Mouse (Mus musculus): ENCODE data around the gene Gm6408. TPM values are rescaled to one million over a fixed set of nuclear protein-coding genes. Genes with fewer than 3 reads are reported as not detected.
"Not testable (repeated sequence)": the region's sequence is repeated elsewhere in the genome, so short reads cannot be mapped to it uniquely, and the experiment has no call there.

Gene Gm6408
- polyA plus RNA-seq, 1 experiment from 2014 or later, result not detected

- no peak for ATAC-seq (ENCODE audit: low FRiP score, low read depth)
- no peaks in the 10 kb centered on the region for H3K4me1 ChIP-seq
- 88% methylated on average over 9 of the region's 9 CpGs for WGBS
- no peaks in the 10 kb centered on the region for H3K9me3 ChIP-seq
- H3K9ac ChIP-seq (replicated peaks), result no peak overlapping the region
- no peak overlapping the region for H3K27ac ChIP-seq (replicated peaks)
- H3K4me2 ChIP-seq (replicated peaks), result no peak overlapping the region
- H3K4me3 ChIP-seq, result no peak overlapping the region
- no peaks in the 10 kb centered on the region for H3K27me3 ChIP-seq
- H3K36me3 ChIP-seq, result peaks cover 45% of the 10 kb centered on the region; the same call in 1 of the 2 replicates
Measured at GRCm38 (mm10) chr5:146468311-146468710, 13.5 kb upstream of the Gm6408 start.

DNA sequence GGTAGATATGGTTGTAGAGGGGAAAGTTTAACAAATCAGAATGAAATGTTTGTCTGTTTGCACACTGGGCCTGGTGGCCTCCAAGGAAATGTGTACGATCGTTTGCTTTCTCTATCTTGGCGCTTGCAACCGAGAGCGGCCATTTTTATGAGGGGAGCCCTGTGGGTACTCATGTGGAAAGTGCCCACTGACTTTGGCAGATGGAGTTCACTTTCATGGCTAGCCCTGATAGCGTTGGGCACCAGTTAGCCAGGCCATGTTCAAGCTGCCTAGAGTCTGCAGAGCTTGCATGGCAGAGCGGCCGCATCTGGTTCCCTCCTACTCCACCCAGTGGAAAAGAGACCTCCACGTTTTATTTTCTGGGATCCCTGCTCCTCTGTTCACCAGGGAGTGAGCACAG lies 10.9 kb upstream of the Gm6408 start:
- H3K9me3 ChIP-seq, result no peaks in the 10 kb centered on the region
- 92% methylated on average over 9 of the region's 9 CpGs for WGBS
- no peaks in the 10 kb centered on the region for H3K27me3 ChIP-seq
- H3K9ac ChIP-seq (replicated peaks), result no peak overlapping the region
- H3K4me1 ChIP-seq, result no peaks in the 10 kb centered on the region
- H3K27ac ChIP-seq (replicated peaks), result no peak overlapping the region
- no peak overlapping the region for H3K4me3 ChIP-seq
- peaks cover 44% of the 10 kb centered on the region; the same call in 1 of the 2 replicates for H3K36me3 ChIP-seq
- H3K4me2 ChIP-seq (replicated peaks), result no peak overlapping the region
- no peak for ATAC-seq (ENCODE audit: low FRiP score, low read depth)

- Histone ChIP-seq H3K4me2 (replicated peaks) (no peak overlapping the region), H3K9ac (replicated peaks) (no peak overlapping the region), H3K36me3 (peaks cover 42% of the 10 kb centered on the region; the same call in 1 of the 2 replicates), H3K4me3 (no peak overlapping the region), H3K4me1 (no peaks in the 10 kb centered on the region), H3K27ac (replicated peaks) (no peak overlapping the region), H3K9me3 (no peaks in the 10 kb centered on the region), H3K27me3 (no peaks in the 10 kb centered on the region)
- 91% methylated on average over 5 of the region's 5 CpGs for WGBS
- no peak for ATAC-seq (ENCODE audit: low FRiP score, low read depth)
Measured at GRCm38 (mm10) chr5:146471311-146471710, 10.5 kb upstream of the Gm6408 start.

- 94% methylated on average over 12 of the region's 12 CpGs for WGBS
- ATAC-seq (ENCODE audit: low FRiP score, low read depth), result no peak
Measured at GRCm38 (mm10) chr5:146471821-146472220, 9.9 kb upstream of the Gm6408 start.

GRCm38 (mm10) chr5:146479564-146479963 lies 2.2 kb upstream of the Gm6408 start:
- not testable (repeated sequence) for H3K27me3 ChIP-seq; H3K9me3 ChIP-seq; H3K9ac ChIP-seq (replicated peaks); H3K27ac ChIP-seq (replicated peaks); H3K4me2 ChIP-seq (replicated peaks); H3K4me1 ChIP-seq; H3K36me3 ChIP-seq; H3K4me3 ChIP-seq; ATAC-seq (ENCODE audit: low FRiP score, low read depth)
- WGBS, result 15% methylated on average over 4 of the region's 4 CpGs

More at GRCm38 (mm10) chr5:146471821-146472220, 9.9 kb upstream of the Gm6408 start:
- no peak overlapping the region for H3K9ac ChIP-seq (replicated peaks)
- H3K4me2 ChIP-seq (replicated peaks), result no peak overlapping the region
- H3K4me1 ChIP-seq, result no peaks in the 10 kb centered on the region
- H3K27ac ChIP-seq (replicated peaks), result no peak overlapping the region
- no peak overlapping the region for H3K4me3 ChIP-seq
- H3K36me3 ChIP-seq, result peaks cover 39% of the 10 kb centered on the region; the same call in 1 of the 2 replicates
- H3K27me3 ChIP-seq, result no peaks in the 10 kb centered on the region
- H3K9me3 ChIP-seq, result no peaks in the 10 kb centered on the region

DNA sequence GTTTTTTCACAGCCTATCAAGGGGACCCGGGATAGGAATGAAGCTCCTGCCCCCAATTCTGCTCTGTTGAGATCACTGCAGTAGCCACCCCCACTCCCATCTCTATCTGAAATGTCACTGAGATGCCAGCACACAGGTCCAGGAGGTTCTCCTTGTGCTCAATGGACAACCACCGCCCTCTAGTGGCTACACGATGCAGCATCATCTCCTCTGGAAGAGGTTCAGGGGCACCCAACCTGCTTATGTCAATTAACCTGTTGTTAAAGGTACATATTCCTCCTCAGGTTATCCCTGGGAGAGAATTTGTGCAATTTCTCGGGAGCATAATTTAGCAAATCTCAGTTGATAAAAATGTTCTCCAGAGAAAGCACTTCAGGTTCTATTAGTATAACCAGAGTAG lies 7.2 kb downstream of the Gm6408 start:
- H3K4me2 ChIP-seq (replicated peaks); H3K27me3 ChIP-seq; H3K4me1 ChIP-seq; H3K4me3 ChIP-seq; H3K27ac ChIP-seq (replicated peaks); H3K36me3 ChIP-seq; H3K9ac ChIP-seq (replicated peaks); H3K9me3 ChIP-seq; ATAC-seq (ENCODE audit: low FRiP score, low read depth): not testable (repeated sequence)
- 11% methylated on average over 3 of the region's 4 CpGs for WGBS

GRCm38 (mm10) chr5:146491063-146491462 lies 9.3 kb downstream of the Gm6408 start, which contains the start of gene Gm6370:
TSS of gene Gm6370 (plus strand) at chr5:146491363.
- not testable (repeated sequence) for ATAC-seq (ENCODE audit: low FRiP score, low read depth); H3K27ac ChIP-seq (replicated peaks); H3K4me1 ChIP-seq; H3K9me3 ChIP-seq; H3K9ac ChIP-seq (replicated peaks); H3K27me3 ChIP-seq; H3K4me2 ChIP-seq (replicated peaks); H3K4me3 ChIP-seq; H3K36me3 ChIP-seq
- no CpG with 5 or more reads among the region's 5 CpGs for WGBS

DNA sequence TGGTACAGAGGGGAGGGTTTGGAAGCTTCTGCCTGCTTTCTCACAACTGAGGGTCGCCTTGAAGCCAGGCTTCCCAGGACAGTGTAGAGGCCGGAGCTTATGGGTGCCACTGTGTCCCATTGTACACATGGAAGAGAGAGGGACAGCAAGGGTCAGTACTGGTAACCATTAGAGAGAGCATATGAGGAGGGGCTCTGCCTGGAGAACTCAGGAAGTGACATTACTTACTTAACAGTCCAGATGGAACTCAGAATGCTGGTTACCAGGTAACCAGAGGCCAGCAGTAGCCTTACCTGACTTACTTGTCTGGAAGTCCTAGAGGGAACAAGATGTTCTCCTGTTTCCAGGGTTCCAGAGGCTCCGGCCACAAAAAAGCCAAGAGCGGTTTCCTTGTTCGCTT lies 20.3 kb downstream of the Gm6408 start, which contains the start of gene 4930449I24Rik:
Gene 4930449I24Rik, plus strand, starts transcription at position 301 of the 400 bp plus-strand sequence.
- not testable (repeated sequence) for H3K9ac ChIP-seq (replicated peaks); H3K9me3 ChIP-seq; ATAC-seq (ENCODE audit: low FRiP score, low read depth); H3K27me3 ChIP-seq; H3K4me3 ChIP-seq; H3K36me3 ChIP-seq; H3K4me1 ChIP-seq; H3K4me2 ChIP-seq (replicated peaks); H3K27ac ChIP-seq (replicated peaks)
- no CpG with 5 or more reads among the region's 5 CpGs for WGBS

DNA sequence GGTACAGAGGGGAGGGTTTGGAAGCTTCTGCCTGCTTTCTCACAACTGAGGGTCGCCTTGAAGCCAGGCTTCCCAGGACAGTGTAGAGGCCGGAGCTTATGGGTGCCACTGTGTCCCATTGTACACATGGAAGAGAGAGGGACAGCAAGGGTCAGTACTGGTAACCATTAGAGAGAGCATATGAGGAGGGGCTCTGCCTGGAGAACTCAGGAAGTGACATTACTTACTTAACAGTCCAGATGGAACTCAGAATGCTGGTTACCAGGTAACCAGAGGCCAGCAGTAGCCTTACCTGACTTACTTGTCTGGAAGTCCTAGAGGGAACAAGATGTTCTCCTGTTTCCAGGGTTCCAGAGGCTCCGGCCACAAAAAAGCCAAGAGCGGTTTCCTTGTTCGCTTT lies 32.1 kb downstream of the Gm6408 start, which contains the start of gene Gm3402:
Gene Gm3402, plus strand, starts transcription at position 301 of the 400 bp plus-strand sequence.
- not testable (repeated sequence) for H3K4me1 ChIP-seq; H3K36me3 ChIP-seq; H3K27me3 ChIP-seq; H3K9ac ChIP-seq (replicated peaks); H3K9me3 ChIP-seq; H3K27ac ChIP-seq (replicated peaks); H3K4me2 ChIP-seq (replicated peaks); H3K4me3 ChIP-seq; ATAC-seq (ENCODE audit: low FRiP score, low read depth)
- WGBS, result 100% methylated on average over 2 of the region's 5 CpGs

DNA sequence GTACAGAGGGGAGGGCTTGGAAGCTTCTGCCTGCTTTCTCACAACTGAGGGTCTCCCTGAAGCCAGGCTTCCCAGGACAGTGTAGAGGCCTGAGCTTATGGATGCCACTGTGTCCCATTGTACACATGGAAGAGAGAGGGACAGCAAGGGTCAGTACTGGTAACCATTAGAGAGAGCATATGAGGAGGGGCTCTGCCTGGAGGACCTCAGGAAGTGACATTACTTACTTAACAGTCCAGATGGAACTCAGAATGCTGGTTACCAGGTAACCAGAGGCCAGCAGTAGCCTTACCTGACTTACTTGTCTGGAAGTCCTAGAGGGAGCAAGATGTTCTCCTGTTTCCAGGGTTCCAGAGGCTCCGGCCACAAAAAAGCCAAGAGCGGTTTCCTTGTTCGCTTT lies 43.7 kb downstream of the Gm6408 start, which contains the start of gene Gm3404:
Gene Gm3404, plus strand, starts transcription at position 301 of the 400 bp plus-strand sequence.
- H3K27me3 ChIP-seq; H3K4me3 ChIP-seq; H3K9ac ChIP-seq (replicated peaks); H3K4me2 ChIP-seq (replicated peaks); H3K4me1 ChIP-seq; H3K27ac ChIP-seq (replicated peaks); H3K9me3 ChIP-seq; H3K36me3 ChIP-seq; ATAC-seq (ENCODE audit: low FRiP score, low read depth): not testable (repeated sequence)
- WGBS, result 95% methylated on average over 3 of the region's 3 CpGs

Other genes with a start within 250 kb of the Gm6408 start
- gene Wasf3, start 97.0 kb upstream of the Gm6408 start, polyA plus RNA-seq (2016; fragmentation: Nextera tagmentation; extraction: Ambion mirVana), result 9.6 and 12.0 TPM in 2 replicates
- gene Gm6370, start 9.4 kb downstream of the Gm6408 start, polyA plus RNA-seq (2016; fragmentation: Nextera tagmentation; extraction: Ambion mirVana), result not detected in 2 replicates
- gene 4930449I24Rik, start 20.4 kb downstream of the Gm6408 start, polyA plus RNA-seq (2016; fragmentation: Nextera tagmentation; extraction: Ambion mirVana), result not detected in 2 replicates
- gene Gm3402, start 32.2 kb downstream of the Gm6408 start, polyA plus RNA-seq (2016; fragmentation: Nextera tagmentation; extraction: Ambion mirVana), result not detected in 2 replicates
- gene Gm3404, start 43.8 kb downstream of the Gm6408 start, polyA plus RNA-seq (2016; fragmentation: Nextera tagmentation; extraction: Ambion mirVana), result not detected in 2 replicates
- not detected in 2 replicates for gene Gm3409, start 55.7 kb downstream of the Gm6408 start, polyA plus RNA-seq (2016; fragmentation: Nextera tagmentation; extraction: Ambion mirVana)
- gene Gm3415, start 74.2 kb downstream of the Gm6408 start, polyA plus RNA-seq (2016; fragmentation: Nextera tagmentation; extraction: Ambion mirVana), result not detected in 2 replicates
- 0.79 and 0.85 TPM in 2 replicates for gene Gpr12, start 103.3 kb downstream of the Gm6408 start, polyA plus RNA-seq (2016; fragmentation: Nextera tagmentation; extraction: Ambion mirVana)